Mouse (Mus musculus): ENCODE results near the gene Phf11c.
"Not testable (repeated sequence)": the region's sequence is repeated elsewhere in the genome, so short reads cannot be mapped to it uniquely, and the experiment has no call there.

DNA sequence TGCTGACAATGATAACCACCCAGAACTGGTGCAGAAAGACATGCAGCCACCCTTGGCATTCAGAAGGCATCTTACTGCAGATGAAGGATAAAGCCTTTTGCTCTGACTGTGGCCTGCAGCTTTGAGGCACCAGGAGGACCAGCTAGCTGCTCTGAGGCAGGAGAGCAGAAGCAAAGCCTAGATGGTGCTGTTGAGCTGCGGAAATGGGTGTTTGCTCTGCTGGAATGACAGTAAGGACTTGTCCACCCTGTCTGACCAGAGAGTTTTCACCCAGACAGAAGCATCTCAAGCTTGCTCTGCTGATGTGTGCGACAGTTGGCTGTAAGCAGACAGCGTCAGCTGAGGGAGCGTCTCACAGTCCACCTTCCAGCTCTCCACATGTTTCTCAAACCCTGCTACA is 5.0 kb downstream of the Phf11c start:
- not testable (repeated sequence) for TF ChIP-seq EP300 (IDR thresholded peaks at IDR 0.05; ENCODE audit: low read depth)
- peak; percentile 30; the same call in 1 of the 2 replicates for TF ChIP-seq CTCF (IDR thresholded peaks at IDR 0.05; ENCODE audit: low read depth)

All from liver, postnatal 0 days (tissue).